Mouse (Mus musculus): ENCODE measurements around the gene Gpr26.

The Gpr26 gene

DNA sequence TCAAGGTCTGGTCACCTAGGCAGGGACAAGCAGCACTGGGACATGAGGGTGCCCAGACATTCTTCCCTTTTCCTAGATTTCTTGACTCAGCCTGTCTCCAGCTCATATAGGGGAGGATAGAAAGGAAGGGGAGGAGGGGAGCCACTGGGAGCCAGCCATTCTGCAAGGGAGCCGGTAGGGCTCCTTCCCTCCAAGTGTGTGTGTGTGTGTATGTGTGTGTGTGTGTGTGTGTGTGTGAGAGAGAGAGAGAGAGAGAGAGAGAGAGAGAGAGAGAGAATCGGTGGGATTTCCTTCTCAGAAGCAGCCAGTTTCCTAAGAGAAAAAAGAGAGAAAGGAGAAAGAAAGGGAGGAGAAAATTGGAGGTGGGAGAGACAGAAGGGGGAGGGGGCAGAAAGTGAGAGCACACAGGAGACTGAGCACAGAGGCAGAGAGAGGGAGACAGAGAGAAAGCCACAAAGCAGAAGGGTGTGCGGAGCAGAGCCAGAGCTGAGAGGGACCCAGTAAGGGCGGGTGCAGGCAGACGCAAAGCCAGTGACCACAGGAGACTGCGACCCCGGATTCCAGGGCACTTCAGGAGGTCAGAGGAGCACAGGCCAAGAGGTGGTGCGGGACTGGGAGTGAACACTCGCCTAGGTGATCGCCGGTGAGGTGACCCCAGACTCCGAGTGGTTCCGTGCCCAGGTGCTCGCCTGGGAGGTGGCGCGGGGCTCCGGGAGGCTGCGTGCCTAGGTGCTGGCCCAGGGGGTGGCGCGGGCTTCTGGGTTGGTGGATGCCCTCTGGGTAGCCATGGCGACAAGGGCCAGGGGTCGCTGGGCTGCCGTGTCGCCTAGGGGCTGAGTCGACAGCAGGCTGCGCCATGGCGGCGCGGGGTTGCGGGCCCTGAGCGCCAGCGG is at the start of gene Gpr26:
Gene Gpr26, plus strand, starts transcription at position 438 of the 893 bp plus-strand sequence.
- peak; percentile 50 for DNase-seq

DNA sequence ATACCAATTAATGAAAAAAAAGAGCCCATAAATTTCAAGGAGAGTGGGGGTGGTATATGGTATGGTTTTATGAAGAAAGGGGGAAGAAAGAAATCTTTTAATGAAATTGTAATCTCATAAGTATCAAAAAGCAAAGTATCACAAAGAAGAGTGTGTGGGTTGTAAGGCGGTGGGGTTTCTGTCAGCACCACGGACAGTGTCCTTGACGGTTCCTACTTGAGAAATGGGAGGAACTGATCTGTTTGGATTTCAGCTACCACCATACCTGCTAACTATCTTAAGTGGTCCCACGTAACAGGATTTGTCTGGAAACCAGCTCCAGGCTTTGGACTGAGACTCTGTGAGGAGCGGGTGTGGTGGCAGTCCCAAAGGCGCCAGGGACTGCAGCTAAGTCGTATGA is 48.9 kb upstream of the Gpr26 start:
- no peak for DNase-seq

- no peak for DNase-seq
Observed at GRCm38 (mm10) chr7:131927288-131928050, 38.8 kb upstream of the Gpr26 start.

GRCm38 (mm10) chr7:131937611-131938010 is 28.6 kb upstream of the Gpr26 start:
- no peak for DNase-seq

DNA sequence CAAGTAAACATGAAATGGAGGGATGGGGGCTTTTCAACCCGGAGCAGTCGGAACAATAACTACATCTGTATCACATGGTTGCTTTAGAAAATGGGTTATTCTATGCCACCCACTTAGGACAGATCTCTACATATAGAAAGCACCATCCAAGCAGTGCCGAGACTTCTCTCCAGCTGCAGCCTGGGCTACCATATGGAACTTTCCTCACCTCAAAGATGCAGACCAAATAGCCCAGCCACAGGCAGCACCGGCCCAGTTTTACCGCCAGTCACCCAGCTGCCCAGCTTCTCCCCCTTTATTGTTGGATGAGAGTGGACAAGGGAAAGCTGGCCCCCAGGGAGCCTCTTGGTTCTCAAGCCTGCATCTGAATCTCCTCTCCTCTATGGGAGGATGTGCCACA is 15.1 kb upstream of the Gpr26 start:
- no peak for DNase-seq

DNA sequence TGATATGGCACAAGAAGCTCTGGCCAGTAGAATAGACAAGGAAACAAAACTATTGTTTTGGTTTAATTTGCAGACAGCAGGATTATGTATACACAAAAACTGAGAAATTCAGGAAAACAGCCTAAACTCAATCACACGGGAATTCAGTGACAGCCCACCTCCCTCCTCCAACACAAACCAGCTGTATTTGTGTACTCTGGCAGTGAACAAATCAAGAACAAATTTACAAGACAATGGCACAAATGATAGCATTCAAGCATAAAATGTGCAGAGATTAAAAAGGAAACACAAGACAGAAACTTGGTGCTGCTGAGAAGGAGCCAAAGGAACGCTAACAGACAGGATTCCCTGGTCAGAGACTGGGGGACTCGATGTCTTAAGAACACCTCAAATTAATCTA is 12.9 kb upstream of the Gpr26 start:
- no peak for DNase-seq

GRCm38 (mm10) chr7:131958705-131959104 is 7.6 kb upstream of the Gpr26 start:
- DNase-seq, result no peak

DNA sequence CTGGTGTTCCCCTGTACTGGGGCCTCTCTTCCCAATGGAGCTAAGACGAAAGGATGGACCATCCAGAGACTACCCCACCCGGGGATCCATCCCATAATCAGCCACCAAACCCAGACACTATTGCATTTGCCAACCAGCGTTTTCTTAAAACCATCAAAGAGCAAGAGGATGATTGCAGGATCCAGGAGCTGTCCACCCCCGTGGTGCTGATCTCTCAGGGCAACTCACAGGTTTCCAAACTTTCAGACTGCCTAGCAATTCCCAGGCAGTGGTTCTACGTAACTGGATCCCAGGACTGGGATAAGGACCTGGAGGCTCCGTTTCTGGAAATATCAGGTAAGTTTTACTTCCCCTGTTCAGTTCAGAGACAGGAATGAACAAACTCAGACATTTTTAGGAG is 5.7 kb upstream of the Gpr26 start:
- peak; percentile 22 for DNase-seq

GRCm38 (mm10) chr7:131966916-131967494 is 745 bp downstream of the Gpr26 start:
- DNase-seq, result peak; percentile 48

- DNase-seq, result peak; percentile 41
Observed at GRCm38 (mm10) chr7:131970255-131970654, 4.0 kb downstream of the Gpr26 start.

GRCm38 (mm10) chr7:131975867-131976266 is 9.6 kb downstream of the Gpr26 start:
- DNase-seq, result no peak

- no peak for DNase-seq
Observed at GRCm38 (mm10) chr7:131978609-131979008, 12.3 kb downstream of the Gpr26 start.

DNA sequence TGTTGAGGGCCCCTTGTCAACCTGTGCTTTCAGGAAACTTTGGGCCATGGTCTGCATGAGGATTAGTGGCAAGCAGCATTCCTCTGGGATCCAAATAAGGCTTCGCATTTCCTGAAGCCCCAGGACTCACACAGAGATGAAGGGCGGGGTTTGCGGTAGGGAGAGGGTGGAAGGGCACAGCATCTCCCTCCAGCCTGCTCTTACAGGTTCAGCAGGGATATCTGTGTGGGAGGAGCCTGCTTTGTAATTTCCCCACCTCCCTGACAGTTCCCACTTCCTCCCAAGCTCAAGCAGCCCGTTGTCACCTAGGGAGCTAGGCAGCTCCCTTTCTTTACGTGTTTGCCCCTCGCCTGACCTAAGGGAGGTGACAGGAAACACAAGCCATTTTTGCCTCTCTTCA is 22.8 kb downstream of the Gpr26 start:
- no peak for DNase-seq

GRCm38 (mm10) chr7:131992226-131992625 is 26.0 kb downstream of the Gpr26 start:
- DNase-seq, result no peak

DNA sequence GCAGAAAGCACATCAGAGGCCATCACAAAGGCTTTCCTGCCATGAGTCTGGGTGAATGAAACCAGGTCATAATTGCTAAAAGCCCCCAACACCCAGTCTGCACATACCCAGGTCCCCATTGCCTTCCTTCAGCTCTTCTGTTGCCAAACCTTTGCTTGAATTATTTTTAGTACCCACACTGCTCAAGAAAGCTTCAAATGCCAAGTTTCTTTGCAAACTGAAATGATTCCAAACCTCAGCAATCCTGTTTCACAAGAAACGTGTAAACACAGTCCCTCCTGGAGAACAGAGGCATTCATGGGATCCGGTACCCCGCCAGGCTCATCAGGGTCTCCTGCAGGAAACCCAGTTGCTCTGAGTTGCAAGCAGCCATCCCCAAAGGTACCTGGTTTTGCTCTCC is 26.6 kb downstream of the Gpr26 start:
- DNase-seq, result no peak

DNA sequence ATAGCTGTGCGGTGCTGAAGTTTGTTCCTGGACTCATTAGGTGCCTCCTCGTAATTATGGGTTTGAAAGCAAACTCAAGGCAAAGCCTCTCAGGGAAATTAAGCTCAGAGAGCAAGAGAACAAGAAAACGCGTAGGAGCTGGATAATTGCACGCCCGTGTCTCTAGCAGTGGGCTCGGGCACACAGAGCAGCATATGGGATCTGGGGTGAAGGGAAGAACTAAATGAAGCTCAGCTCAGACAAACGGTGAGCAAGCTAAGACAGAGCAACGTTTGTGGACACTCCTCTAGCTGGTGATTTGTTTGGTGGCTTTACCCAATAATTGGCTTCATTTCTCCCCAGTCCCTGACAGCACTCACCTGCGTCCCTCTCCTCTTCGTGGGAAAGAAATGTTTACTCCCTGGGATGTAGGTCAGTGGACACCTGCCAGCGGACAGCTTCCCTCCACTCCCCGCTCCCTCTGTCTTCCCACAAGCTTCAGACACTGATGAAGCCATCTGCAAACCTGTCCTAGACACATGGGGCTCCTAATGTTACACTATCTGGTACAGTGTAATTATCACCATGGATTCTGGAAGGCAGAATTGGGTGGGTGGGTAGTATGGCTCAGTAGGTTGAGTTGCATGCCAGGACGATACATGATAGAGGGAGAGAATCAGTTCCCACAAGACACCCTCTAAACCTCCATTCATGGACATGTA is 39.9 kb downstream of the Gpr26 start:
- no peak for DNase-seq

GRCm38 (mm10) chr7:132009002-132009401 is 42.7 kb downstream of the Gpr26 start:
- no peak for DNase-seq

DNA sequence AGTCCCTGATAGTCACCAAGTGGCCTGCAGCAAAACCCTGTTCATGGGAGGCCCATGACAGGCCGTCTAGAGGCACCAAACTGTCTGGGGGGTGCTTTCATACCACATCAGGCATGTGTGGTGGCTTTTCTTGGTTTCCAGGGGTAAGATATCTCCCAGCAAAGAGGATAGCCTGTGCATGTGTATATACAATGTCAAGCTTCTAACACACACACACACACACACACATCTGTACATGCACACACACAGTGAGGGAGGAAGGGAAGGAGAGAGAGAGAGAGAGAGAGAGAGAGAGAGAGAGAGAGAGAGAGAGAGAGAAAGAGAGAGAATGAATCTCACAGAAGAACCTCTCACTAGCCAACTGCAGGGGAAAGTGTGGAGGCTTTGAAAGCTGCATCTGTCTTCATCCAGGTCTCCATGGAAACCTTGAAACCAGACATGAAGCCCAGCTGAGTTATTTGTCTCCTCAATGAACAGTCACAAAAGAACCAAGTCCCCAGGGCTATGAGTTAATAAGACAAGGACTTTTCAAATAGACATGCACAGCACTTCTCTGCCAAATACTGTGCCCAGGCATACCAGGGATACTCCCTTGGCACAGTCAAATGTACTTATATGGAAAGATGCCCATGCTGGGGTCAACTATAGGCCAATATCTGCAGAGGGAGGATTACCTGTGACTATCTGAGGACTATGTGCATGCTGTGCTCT is 46.9 kb downstream of the Gpr26 start:
- no peak for DNase-seq

DNA sequence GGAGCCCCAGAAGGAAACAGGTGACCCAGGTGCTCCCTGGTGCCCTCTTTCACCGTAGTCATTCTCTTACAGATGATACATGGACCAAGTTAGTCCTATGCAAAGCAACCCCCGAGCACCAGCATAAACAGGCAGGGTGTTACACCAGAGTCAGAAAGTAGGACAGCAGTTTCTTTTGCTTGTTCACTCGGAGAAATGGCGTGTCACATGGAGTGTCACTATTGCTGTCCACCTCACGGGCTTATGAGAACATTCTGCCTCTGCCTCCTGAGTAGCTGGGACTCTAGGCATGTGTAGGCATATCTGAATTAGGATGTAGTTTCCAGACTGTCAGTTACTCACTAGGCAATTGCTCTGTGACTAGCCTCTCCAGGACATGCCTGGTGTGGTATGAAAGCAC is 47.7 kb downstream of the Gpr26 start:
- no peak for DNase-seq

DNA sequence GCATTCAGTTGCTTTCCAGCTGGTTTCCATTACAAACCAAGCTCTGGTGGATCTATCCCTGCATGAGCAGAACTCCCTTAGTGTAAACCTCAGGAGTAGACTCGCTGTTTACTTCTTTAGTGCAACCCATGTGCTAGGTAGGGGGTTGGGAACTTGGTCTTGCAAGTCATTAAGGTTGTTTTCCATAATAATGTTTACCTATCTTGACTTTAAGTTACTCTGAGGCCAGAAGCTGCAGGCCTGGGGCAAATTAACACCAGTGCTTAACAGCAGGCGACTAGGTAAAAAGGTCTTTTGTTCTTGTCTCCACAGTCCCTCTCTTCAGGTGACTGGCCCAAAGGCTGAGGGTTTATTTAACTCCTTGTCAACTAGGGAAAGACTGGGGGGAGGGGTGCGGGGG is 48.9 kb downstream of the Gpr26 start:
- DNase-seq, result no peak

DNA sequence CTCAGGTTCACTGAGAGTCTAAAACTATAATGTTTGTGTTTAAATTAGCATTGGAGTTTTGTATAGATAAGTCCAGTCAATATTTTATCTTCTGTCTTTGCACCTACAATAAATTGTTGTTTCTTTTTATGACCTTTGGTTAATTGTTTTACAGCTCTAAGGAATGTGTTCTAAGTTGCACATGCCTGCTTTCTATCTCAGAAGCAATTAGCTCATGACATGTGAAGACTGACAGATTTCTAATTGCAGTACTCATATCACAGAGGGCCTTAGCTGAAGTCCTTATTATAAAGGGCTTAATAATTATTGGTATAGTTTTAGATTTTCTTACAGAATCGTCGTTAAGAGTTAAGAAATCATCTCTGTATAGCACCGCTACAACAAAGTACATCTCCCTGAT is 49.7 kb downstream of the Gpr26 start:
- DNase-seq, result no peak

DNA sequence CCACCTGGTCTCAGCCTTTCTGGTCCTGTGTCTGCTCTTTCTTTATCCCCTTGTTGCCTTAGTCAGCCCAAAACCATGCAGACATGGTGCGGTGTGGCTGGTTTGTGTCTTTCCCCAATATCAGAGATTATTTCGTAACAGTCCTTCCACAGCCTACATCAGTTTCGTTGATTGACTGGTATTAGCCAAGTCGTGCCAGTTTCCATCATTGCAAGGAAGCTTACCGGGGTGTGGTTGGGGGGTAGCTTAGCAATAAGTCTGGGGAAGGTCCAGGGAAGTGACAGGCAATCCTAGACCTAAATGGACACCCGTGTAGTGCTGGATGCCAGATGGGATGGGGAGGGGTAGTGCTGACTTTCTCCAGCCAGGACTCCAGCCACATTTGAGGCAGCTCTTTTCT is 59.3 kb downstream of the Gpr26 start:
- no peak for DNase-seq
